Mouse (Mus musculus): Measurements from ENCODE around the gene Slc23a4.
A peak's percentile ranks its signal among the peaks of the same experiment; 100 is the strongest.

- TF ChIP-seq CTCF (IDR thresholded peaks at IDR 0.05; ENCODE audit: low read depth, low read length) (peak; percentile 81), POLR2A (IDR thresholded peaks at IDR 0.05; ENCODE audit: borderline replicate concordance, low read depth, low read length) (no peak)
Observed at GRCm38 (mm10) chr6:34921941-34922340, 66.3 kb downstream of the Slc23a4 start.
